Mouse (Mus musculus) liver, embryonic 16.5 days (tissue): ENCODE results near the gene Wnt1. TPM values are rescaled to one million over a fixed set of nuclear protein-coding genes. Genes with fewer than 3 reads are reported as not detected.

Experiments used
- ATAC-seq: fragments of 200-750 bp; cut with Nextera tagmentation; 2 replicates; pipeline ENCODE4 v1.8.0; 2017; ENCODE audit warnings: low read depth, mild to moderate bottlenecking, moderate number of reproducible peaks, moderate library complexity
- H3K27ac ChIP-seq: fragments of 300-500 bp; sonication (generic); 2 replicates; pipeline ENCODE4 v1.5.1; 2014; ENCODE audit warnings: mild to moderate bottlenecking, low read length
- H3K27me3 ChIP-seq: fragments of 300-500 bp; sonication (generic); 2 replicates; pipeline ENCODE4 v1.6.1; 2014; ENCODE audit warnings: low read depth, low read length, mixed read lengths; ENCODE audit not compliant: control insufficient read depth, insufficient read depth
- H3K36me3 ChIP-seq: fragments of 300-500 bp; sonication (generic); 2 replicates; pipeline ENCODE4 v1.6.1; 2014; ENCODE audit warnings: mild to moderate bottlenecking; ENCODE audit not compliant: control insufficient read depth, insufficient read depth
- H3K4me1 ChIP-seq: fragments of 300-500 bp; sonication (generic); 2 replicates; pipeline ENCODE4 v1.6.1; 2014; ENCODE audit warnings: low read depth, low read length, mixed read lengths; ENCODE audit not compliant: control insufficient read depth
- H3K4me2 ChIP-seq: fragments of 300-500 bp; sonication (generic); 2 replicates; pipeline ENCODE4 v1.6.1; 2014; ENCODE audit warnings: low read depth, low read length, mixed read lengths
- H3K4me3 ChIP-seq: fragments of 300-500 bp; sonication (generic); 2 replicates; pipeline ENCODE4 v1.5.1; 2014; ENCODE audit warnings: low read depth, mild to moderate bottlenecking, low read length
- H3K9ac ChIP-seq: fragments of 300-500 bp; sonication (generic); 2 replicates; pipeline ENCODE4 v1.6.1; 2014; ENCODE audit warnings: low read depth, low read length
- H3K9me3 ChIP-seq: fragments of 300-500 bp; sonication (generic); replicated peaks from 2 replicates; pipeline ENCODE4 v1.6.1; 2016; ENCODE audit warnings: low read length; ENCODE audit not compliant: control insufficient read depth
- WGBS: fragments of 180-500 bp; shearing (Covaris S2); extraction: QIAGEN DNeasy Blood & Tissue Kit; methylation state at CpG from one replicate; pipeline ENCODE4 v1.1.7; 2014; ENCODE audit not compliant: insufficient replicate concordance; 5-methylcytosine and 5-hydroxymethylcytosine counted together
- polyA plus RNA-seq: library from polyadenylated mRNA; unstranded; fragments of >200 nt; fragmentation: Nextera tagmentation; extraction: Ambion mirVana; gene quantifications from 2 replicates; pipeline ENCODE4 v1.2.1, GENCODE M21; 2015

The Wnt1 gene
- polyA plus RNA-seq, 1 experiment from 2014 or later = not detected

DNA sequence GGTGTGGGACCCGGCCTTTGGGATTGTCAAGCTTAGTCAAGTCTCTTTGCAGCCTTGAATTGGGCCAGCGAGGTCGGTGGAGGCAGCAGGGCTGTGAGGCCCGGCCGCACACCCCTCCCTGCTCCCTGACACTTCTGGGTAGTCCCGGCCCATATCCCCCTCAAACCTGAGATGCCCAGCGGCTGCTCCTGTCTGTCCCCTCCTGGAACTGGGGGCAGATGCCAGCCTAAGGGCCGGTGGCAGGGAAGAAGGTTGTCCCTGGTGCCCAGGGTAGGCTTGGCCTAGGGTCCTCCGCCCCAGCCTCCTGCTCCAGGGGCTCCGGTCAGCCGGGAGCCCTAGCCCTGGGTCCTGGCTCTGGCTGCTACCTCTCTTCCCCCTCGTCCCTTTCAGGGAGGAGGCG is 44.4 kb downstream of the Wnt1 start:
- peaks cover 51% of the 10 kb centered on the region for H3K36me3 ChIP-seq
- no peak overlapping the region for H3K4me3 ChIP-seq
- peaks cover 60% of the 10 kb centered on the region for H3K4me1 ChIP-seq
- no peak for ATAC-seq
- 86% methylated on average over 13 of the region's 13 CpGs for WGBS
- H3K27me3 ChIP-seq = no peaks in the 10 kb centered on the region
- no peaks in the 10 kb centered on the region for H3K9me3 ChIP-seq
- H3K4me2 ChIP-seq = no peak overlapping the region
- no peak overlapping the region for H3K9ac ChIP-seq
- no peak overlapping the region for H3K27ac ChIP-seq

- no peak for ATAC-seq
- Histone ChIP-seq H3K27me3 (no peaks in the 10 kb centered on the region), H3K9me3 (no peaks in the 10 kb centered on the region), H3K27ac (no peak overlapping the region), H3K4me3 (no peak overlapping the region), H3K9ac (no peak overlapping the region), H3K4me1 (peaks cover 52% of the 10 kb centered on the region), H3K4me2 (no peak overlapping the region), H3K36me3 (peaks cover 63% of the 10 kb centered on the region)
- 91% methylated on average over 14 of the region's 14 CpGs for WGBS
Measured at GRCm38 (mm10) chr15:98835291-98835690, 45.6 kb downstream of the Wnt1 start.

- peak overlapping the region; percentile 58 for H3K4me2 ChIP-seq
- no peaks in the 10 kb centered on the region for H3K9me3 ChIP-seq
- WGBS = 68% methylated on average over 21 of the region's 21 CpGs
- H3K4me3 ChIP-seq = peak overlapping the region; percentile 35
- H3K27ac ChIP-seq = peak overlapping the region; percentile 95
- H3K27me3 ChIP-seq = no peaks in the 10 kb centered on the region
- peak overlapping the region; percentile 42 for H3K9ac ChIP-seq
- peak; percentile 90 for ATAC-seq
- H3K36me3 ChIP-seq = peaks cover 80% of the 10 kb centered on the region
- peaks cover 47% of the 10 kb centered on the region for H3K4me1 ChIP-seq
Measured at GRCm38 (mm10) chr15:98837006-98837742, 47.5 kb downstream of the Wnt1 start.

GRCm38 (mm10) chr15:98837743-98838103 is 48.1 kb downstream of the Wnt1 start:
- Histone ChIP-seq H3K4me3 (peak overlapping the region; percentile 35), H3K4me2 (peak overlapping the region; percentile 58), H3K27ac (peak overlapping the region; percentile 95), H3K4me1 (peaks cover 41% of the 10 kb centered on the region), H3K9ac (peak overlapping the region; percentile 42), H3K9me3 (no peaks in the 10 kb centered on the region), H3K27me3 (no peaks in the 10 kb centered on the region), H3K36me3 (peaks cover 85% of the 10 kb centered on the region)
- WGBS = 49% methylated on average over 4 of the region's 4 CpGs
- peak; percentile 22; the same call in 1 of the 2 replicates for ATAC-seq

GRCm38 (mm10) chr15:98839161-98839560 is 49.5 kb downstream of the Wnt1 start:
- WGBS = 96% methylated on average over 14 of the region's 14 CpGs
- no peaks in the 10 kb centered on the region for H3K9me3 ChIP-seq
- H3K36me3 ChIP-seq = peaks cover 89% of the 10 kb centered on the region
- no peak for ATAC-seq
- peaks cover 35% of the 10 kb centered on the region for H3K4me1 ChIP-seq
- H3K27ac ChIP-seq = no peak overlapping the region
- H3K4me2 ChIP-seq = no peak overlapping the region
- H3K4me3 ChIP-seq = no peak overlapping the region
- H3K9ac ChIP-seq = no peak overlapping the region
- H3K27me3 ChIP-seq = no peaks in the 10 kb centered on the region

- H3K27ac ChIP-seq = no peak overlapping the region
- H3K4me2 ChIP-seq = no peak overlapping the region
- WGBS = 90% methylated on average over 30 of the region's 30 CpGs
- no peak for ATAC-seq
- peaks cover 38% of the 10 kb centered on the region for H3K4me1 ChIP-seq
- peaks cover 89% of the 10 kb centered on the region for H3K36me3 ChIP-seq
- no peaks in the 10 kb centered on the region for H3K27me3 ChIP-seq
- no peaks in the 10 kb centered on the region for H3K9me3 ChIP-seq
- H3K4me3 ChIP-seq = no peak overlapping the region
- H3K9ac ChIP-seq = no peak overlapping the region
Measured at GRCm38 (mm10) chr15:98839671-98840585, 50.3 kb downstream of the Wnt1 start.

Other genes starting within 250 kb of the Wnt1 start
- gene Ccnt1, start 218.9 kb upstream of the Wnt1 start, polyA plus RNA-seq = 24.3 and 25.9 TPM in 2 replicates
- gene 4930415O20Rik, start 218.9 kb upstream of the Wnt1 start, polyA plus RNA-seq = not detected in 2 replicates
- 6.1 and 8.3 TPM in 2 replicates for gene Adcy6, start 179.8 kb upstream of the Wnt1 start, polyA plus RNA-seq
- 0.55 and 0.84 TPM in 2 replicates for gene Cacnb3, start 159.0 kb upstream of the Wnt1 start, polyA plus RNA-seq
- 9.0 and 10.0 TPM in 2 replicates for gene Ddx23, start 127.0 kb upstream of the Wnt1 start, polyA plus RNA-seq
- 0.78 and 1.1 TPM in 2 replicates for gene Rnd1, start 112.4 kb upstream of the Wnt1 start, polyA plus RNA-seq
- not detected in 2 replicates for gene Ccdc65, start 81.7 kb upstream of the Wnt1 start, polyA plus RNA-seq
- gene Fkbp11, start 61.7 kb upstream of the Wnt1 start, polyA plus RNA-seq = 172 and 182 TPM in 2 replicates
- gene Arf3, start 26.6 kb upstream of the Wnt1 start, polyA plus RNA-seq = 10.5 and 12.0 TPM in 2 replicates
- not detected in 2 replicates for gene Wnt10b, start 11.7 kb upstream of the Wnt1 start, polyA plus RNA-seq
- not detected in 2 replicates for gene Ddn, start 19.6 kb downstream of the Wnt1 start, polyA plus RNA-seq
- gene Prkag1, start 41.7 kb downstream of the Wnt1 start, polyA plus RNA-seq = 86.8 and 90.6 TPM in 2 replicates
- gene Kmt2d, start 81.3 kb downstream of the Wnt1 start, polyA plus RNA-seq = 3.9 and 4.0 TPM in 2 replicates
- gene Rhebl1, start 104.7 kb downstream of the Wnt1 start, polyA plus RNA-seq = 2.9 and 3.4 TPM in 2 replicates
- 0.11 TPM in 2 replicates for gene Dhh, start 108.7 kb downstream of the Wnt1 start, polyA plus RNA-seq
- gene Lmbr1l, start 128.4 kb downstream of the Wnt1 start, polyA plus RNA-seq = 4.4 and 4.6 TPM in 2 replicates
- 934 and 938 TPM in 2 replicates for gene Tuba1b, start 144.7 kb downstream of the Wnt1 start, polyA plus RNA-seq
- not detected in 2 replicates for gene Gm49450, start 163.7 kb downstream of the Wnt1 start, polyA plus RNA-seq
- 48.1 and 57.9 TPM in 2 replicates for gene Tuba1a, start 163.8 kb downstream of the Wnt1 start, polyA plus RNA-seq
- 251 and 260 TPM in 2 replicates for gene Tuba1c, start 240.0 kb downstream of the Wnt1 start, polyA plus RNA-seq